Mouse (Mus musculus) thymus, postnatal 10 days (tissue): ENCODE results near the gene C2cd3.

Experiments
- DNase-seq, 2 experiments: peaks; one replicate each; pipeline ENCODE4 v3.0.0; 2021; ENCODE audit warnings: low spot score in 2 of 2

Gene C2cd3

DNA sequence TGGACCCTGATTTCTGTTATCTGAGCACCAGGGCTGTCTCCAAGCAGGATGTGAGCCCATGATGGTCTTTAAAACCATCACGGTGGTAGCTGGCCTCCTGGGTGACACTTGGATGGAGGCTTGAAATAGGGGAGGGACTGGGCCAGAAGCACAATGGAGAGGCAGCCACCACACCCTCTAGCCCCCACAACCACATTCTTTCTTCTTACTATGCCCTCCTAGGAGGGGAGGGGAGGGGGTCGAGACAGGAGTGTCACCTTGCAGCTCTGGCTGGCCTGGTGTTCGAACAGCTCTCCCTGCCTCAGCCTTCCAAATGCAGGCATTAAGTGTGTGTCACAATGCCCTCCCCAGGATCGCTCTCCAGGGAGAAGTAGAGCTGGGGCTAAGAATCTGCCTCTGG lies 125.4 kb downstream of the C2cd3 start:
- no peak for DNase-seq

DNA sequence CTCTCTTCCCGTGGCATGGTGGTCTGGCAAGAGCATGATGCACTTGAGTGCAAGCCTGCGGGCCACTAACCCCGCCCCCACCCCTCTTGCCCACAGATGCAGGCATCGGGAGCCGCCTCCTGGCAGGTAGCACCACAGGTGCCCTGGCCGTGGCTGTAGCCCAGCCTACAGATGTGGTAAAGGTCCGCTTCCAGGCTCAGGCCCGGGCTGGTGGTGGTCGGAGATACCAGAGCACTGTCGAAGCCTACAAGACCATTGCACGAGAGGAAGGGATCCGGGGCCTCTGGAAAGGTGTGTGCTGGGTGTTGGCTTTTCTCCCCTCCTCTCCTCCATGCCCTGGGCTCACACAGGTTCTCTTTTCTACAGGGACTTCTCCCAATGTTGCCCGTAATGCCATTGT lies 125.9 kb downstream of the C2cd3 start:
- no peak for DNase-seq

DNA sequence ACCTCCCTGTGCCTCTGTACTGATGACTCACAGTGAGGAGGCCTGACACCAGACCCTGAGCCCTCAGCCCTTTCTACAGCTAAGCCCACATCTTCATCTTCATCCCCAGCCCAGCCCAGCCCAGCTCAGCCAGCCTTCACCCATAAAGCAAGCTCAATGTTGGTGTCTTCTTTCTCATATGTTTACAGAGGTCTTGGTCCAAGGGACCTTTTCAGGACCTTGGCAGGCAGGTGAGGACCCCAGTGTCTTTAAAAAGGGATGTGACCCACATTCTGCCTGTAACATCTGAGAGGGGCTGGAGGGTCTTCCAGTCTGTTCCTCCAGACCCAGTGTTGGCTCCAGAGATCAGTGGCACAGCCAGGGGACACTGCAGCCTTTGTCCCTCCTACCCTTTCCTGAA lies 127.4 kb downstream of the C2cd3 start:
- no peak for DNase-seq

DNA sequence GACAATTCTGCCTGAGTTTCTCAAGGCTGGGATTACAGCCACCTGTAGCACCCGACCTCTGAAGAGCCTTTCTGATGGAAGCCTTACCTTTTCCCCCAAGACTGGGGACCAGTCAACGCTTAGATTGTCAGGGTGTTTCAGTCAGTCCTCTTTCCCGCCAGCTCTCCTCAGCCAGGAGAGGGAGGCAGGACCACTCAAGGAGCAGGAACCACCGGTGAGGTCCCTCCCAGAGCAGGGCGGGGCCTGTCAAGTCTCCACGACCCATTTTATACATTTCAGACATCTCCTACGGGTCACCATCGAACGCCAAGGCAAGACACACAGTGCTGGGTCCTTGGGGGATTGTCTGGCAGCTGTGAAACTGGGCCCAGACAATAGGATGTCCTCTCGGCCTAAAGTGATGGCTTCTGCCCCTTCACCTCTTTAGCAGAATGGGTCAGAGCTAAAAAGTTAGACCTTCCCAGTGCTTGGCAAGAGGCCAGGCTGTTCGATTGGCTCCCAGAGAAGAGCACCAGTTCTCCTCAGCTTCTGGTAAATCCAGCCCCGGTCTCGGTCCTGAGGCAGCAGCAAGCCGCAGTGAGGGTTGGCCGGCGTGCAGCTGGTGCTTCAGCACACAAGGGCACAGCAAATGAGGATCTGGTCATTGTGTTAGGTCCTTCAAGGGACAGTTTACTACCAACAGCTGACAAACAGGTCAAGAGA lies 128.4 kb downstream of the C2cd3 start:
- DNase-seq: no peak

DNA sequence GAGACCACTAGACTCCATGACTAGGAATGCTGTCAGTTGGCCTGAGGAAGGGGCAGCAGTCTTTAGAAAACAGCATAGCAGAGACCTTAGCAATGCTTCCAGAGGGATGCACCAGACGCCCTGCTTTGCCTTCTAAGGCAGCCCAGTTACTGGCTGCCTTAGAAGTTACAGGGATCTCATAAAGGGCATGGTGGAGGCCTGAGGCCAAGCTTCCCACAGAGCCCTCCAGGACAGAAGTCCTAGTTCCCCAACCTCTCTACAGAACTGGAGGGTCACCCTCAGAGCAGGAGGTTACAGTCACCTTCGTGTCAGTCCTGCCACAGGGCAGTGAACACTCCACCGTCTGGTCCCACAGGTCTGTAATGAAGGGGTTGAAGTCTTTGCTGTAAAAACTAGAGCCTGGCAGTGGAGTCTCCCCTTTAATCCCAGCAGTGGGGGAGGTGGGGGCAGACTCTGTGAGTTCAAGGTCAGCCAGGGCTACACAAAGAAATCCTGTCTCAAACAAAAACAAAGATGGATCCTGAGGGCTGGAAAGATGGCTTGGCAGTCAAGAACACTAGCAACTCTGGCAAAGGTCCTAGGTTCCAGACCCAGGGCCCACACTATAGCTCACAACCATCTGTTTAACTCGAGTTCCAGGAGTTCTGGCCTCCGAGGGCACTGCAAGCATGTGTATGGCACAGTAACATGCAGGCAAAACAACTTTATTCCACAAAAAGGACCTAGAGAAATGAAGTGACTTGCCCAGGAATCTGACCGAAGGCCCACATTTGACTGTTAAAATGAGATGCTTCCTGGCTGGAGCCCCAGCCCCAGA lies 129.2 kb downstream of the C2cd3 start:
- DNase-seq: no peak

DNA sequence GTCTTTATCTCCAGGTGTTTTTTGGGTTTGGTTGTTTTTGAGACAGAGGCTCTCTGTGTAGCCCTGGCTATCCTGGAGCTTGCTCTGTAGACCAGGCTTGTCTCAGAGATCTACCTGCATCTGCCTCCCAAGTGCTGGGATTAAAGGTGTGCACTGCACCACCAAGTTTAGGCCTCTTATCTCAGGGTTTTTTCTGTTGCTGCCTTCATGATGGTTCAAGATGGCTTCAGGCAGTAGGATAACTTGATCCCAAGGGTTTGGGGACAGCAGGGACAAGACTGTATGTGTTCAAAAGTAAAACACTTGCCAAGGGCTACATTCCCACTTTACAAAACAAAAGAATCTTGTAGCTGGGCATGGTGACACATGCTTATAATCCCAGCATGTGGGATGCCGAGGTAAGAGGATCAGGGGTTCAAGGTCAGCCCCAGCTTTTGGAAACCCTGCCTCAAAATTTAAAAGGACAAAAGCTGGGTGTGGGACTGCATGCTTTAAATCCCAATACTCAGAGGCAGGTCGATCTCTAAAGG lies 129.9 kb downstream of the C2cd3 start:
- DNase-seq: no peak

DNA sequence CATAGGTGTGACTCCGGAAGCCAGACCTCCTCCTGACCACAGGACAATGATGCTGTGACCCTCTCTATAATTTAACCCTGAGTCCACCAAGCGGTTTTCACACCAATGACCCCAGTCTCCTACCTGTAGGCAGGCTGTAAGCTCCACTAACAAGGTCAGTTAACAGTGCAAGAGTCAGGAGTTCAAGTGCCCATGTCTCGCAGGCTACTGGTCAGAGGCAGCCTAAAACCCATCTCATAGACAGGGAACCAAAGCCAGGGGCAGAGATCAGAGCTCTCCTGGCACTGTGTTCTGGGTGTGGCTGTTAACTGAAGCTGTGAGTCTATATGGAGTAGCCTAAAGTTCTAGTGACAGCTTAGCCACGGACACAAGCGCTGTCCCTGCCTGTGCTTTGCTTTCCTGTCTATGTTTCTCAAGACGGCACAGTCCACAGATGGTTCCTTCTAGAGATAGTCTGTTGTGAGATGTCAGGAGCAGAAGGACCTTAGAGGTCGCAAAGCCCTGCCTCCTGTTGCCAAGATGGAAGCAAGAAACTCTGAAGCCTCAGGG lies 130.4 kb downstream of the C2cd3 start:
- DNase-seq: no peak

DNA sequence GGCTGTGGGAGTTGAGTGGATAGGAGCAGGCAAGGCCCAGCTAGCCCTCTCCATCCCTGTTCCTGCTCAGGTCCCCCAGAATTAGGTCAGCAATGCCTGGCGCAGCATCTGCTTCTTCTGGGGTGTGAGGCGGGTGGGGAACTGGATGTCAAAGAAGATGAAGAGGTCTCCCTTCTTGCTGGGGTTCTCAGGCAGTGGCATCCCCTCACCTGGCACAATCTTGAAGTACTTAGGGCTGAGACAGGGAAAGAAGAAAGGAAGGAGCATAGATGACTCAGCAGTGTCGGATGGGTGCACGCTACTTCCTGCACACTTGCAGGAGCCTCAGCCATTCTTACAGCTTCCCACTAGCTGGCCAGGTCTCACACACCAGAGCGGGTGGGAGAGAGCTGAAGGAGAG lies 131.0 kb downstream of the C2cd3 start:
- DNase-seq: peak; percentile 30 to 45

DNA sequence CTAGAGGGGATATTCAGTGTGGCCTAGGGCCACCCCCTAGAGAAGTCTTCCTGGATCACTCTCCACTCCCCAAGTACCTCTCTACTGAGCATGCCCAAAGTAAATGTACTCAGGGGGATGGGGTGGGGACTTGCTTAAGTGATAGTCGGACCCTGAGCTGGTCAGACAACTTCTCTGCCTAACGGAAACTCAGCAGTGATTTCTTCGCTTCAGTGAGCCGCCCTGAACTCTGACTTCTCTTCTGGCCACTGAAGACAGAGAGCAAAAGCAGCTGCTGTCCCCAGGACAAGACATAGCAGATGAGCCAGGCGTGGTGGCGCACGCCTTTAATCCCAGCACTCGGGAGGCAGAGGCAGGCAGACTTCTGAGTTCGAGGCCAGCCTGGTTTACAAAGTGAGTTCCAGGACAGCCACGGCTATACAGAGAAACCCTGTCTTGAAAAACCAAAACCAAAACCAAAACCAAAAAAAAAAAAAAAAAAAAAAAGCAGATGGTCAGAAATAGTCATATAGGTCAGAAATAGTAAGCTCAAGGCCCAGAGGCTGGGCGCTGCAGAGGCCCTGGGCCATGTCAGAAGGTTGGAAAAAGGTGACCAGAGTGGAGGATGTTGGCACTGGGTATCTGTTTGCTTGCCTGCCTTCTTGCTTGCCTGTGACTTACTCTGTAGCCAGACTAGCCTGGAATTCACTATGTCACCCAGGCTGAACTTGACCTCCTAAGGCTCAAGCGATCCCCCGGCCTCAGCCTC lies 132.9 kb downstream of the C2cd3 start:
- no peak for DNase-seq

DNA sequence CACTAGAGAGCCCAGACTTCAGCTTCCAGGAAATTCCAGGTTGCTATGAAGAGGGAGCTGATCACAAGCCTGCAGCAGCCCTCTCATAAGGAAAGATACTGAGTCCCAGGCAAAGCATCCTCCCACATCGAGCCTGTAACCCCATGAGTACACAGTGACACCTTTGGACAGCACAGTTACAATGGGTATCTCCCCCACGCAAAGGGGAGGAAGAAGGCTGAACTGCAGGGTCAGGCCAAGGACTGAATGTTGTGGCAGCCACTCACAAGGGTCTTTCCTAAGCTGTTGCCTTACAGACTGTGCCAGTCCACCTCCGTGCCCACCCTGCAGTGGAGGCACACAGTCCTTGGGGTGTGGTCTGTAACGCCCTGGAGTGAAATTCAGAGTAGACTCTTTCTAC lies 134.5 kb downstream of the C2cd3 start:
- DNase-seq: no peak

DNA sequence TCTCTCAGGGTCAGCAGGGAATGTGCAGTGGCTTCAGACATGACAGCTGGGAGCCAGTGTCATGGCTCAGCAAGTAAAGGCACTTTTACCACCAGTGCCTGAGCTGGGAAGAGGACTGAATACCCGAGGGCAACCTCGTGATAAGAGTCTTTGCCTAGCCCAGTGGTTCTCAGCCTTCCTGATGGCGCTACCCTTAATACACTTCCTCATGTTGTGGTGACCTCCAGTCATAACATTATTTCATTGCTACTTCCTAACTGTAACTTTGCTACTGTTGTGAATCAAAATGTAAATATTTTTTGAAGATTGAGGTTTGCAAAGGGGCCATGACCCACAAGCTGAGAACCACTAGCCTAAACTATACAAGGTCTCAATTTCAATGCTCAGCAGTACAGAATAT lies 136.6 kb downstream of the C2cd3 start:
- DNase-seq: no peak

DNA sequence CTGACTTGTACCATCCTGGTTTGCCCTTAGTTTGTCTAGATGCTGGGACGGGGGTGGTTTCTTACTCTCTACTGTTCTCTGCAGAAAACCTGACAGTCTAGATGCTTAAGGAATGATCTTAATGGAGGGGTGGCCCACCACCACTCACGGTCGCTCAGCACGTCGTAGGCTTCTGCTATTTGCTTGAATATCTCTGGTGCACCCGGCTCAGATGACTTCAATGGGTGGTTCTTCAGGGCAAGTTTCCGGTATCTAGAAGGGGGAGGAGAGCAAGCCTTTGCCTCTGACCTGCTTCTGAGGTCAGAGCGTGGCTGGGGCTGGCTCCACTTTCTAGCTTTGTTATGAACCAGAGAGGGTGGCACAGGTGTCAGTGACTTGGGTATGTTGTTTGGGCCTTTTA lies 139.6 kb downstream of the C2cd3 start:
- DNase-seq: no peak

DNA sequence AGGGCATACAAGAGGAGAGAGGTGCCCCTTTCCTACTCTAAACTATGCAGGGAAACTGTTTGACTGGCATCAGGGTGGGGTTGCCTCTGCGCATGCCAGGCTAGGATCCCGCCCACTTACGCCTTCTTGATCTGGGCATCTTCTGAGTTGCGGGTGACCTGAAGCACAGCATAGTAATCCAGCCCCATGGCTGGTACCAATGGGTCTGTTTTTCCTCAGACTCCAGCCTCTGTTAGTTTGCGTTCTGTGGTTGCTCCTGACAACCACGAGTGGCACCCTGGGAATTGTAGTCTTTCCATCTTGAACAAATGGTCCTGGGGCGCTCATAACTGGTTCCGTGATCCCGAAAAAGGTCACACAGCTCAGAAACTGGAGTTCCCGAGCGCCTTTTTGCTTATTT lies 142.5 kb downstream of the C2cd3 start, which contains the start of gene Dnajb13:
Dnajb13 (minus strand) TSS at position 388 of the 400 bp plus-strand sequence.
- no peak for DNase-seq
